Mouse (Mus musculus): ENCODE results near the gene Vmn1r185.
"Not testable (repeated sequence)": the region's sequence is repeated elsewhere in the genome, so short reads cannot be mapped to it uniquely, and the experiment has no call there.

Gene Vmn1r185

DNA sequence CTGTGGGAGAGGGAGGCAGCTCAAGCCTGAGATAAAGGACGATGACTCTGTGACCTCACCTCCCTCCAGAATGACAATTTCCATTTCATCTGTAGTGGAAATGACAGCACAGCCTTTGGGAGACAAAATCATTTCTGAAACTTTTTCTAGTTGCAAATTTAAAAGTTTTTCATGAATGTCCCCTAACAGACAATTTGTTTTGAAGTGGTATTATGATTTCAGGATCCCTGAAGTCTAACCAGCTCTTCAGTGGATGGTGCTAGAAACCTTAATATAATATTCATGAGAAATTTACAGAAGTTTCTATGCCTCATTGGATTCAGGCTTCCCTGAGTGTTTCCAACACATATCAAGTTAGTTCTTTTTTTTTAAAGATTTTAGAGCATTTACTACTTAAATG, at the start of gene Vmn1r185:
TSS of gene Vmn1r185 (minus strand) at position 101 of the 400 bp plus-strand sequence.
- DNase-seq: not testable (repeated sequence)

DNA sequence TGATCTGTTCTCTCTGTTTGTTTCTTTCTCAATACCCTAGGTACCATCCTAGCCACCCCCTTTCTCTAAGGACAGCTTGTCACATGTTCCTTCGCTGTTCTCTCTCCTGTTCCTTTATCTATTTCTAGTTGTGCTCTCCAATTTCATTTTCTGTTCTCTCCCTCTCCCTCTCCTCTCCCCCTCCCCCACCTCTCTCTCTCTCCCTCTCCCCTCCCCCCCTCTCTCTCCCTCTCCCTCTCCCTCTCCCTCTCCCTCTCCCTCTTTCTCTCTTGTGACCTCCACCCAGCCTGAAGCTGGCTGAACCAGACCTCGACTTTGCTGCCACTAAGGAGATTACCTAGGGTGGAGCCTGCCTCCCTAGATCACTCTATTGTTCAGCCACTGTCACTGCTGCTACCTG, 49.2 kb upstream of the Vmn1r185 start:
- not testable (repeated sequence) for DNase-seq

- DNase-seq: no peak
Measured at GRCm38 (mm10) chr7:26666011-26666410, 47.7 kb upstream of the Vmn1r185 start.

DNA sequence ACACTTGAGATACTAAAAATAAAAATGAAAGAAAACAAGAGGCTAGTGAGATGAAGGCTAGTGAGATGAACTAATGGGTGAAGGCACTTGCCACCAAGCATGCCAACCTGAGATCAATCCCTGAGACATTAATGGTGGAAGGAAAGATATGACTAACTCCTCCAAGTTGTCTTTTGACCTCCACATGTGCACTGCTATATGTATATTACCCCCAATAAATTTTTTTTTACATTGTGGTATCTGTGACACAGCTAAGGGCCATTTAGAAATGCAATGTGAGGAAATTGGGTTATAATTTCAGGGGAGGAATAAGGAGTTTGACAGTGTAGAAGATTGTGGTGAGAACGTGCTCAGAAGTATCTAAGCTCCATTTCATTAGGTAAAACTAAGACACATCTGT, 28.5 kb downstream of the Vmn1r185 start:
- no peak for DNase-seq

GRCm38 (mm10) chr7:26589077-26589476, 29.2 kb downstream of the Vmn1r185 start:
- DNase-seq: no peak

All from kidney, postnatal 14 days (tissue).